Mouse (Mus musculus) c-Kit-negative CD71-positive TER-119-positive erythroid progenitor cells, embryonic 14.5 days (primary cell): ENCODE results near the gene Scyl1.

Source experiments
- DNase-seq: peaks from one replicate; pipeline ENCODE4 v3.0.0-alpha.2; 2013; ENCODE audit warnings: low read depth, low spot score

The Scyl1 gene

GRCm38 (mm10) chr19:5743576-5743975, 27.6 kb downstream of the Scyl1 start:
- no peak for DNase-seq

DNA sequence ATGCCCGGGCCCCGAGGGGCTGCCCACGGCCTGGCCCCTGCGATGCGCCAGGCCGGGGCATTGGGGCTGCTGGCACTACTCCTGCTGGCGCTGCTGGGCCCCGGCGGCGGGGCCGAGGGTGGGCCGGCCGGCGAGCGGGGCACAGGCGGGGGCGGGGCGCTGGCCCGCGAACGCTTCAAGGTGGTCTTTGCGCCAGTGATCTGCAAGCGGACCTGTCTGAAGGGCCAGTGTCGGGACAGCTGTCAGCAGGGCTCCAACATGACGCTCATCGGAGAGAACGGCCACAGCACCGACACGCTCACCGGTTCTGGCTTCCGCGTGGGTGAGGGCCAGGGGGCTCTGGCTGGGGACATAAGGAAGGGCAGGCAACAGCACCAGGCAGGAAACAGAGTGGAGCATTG, 29.0 kb downstream of the Scyl1 start:
- DNase-seq, result no peak

DNA sequence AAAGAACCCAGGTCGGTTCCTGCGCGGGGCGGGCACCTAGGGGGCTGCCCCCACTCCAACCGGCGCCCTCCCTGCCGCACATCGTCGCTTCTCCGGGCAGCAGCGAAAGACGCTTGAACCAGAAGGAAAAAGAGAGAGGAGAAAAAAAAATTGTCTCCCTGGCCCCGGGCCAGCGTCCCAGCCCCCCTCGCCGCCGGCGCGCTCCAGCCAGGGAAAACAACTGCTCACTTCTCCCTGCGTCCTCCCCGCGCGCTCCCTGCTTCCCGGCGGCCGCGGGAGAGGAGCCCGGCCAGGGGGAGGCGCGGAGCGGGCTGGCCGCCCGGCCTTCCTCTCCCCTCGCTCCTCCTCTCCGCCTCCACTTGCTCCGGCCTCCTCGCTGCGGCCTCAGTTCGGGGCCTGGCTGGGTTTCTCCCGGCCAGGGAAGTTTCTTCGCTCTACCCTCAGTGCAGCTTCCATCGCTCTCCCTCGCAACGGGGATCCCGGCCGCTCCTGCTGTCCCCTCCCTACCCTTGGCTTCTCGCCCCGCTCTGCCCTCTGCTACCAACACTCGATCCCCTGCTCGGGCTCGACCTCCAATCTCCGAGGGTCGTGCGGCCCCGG, 29.5 kb downstream of the Scyl1 start:
- no peak for DNase-seq

DNA sequence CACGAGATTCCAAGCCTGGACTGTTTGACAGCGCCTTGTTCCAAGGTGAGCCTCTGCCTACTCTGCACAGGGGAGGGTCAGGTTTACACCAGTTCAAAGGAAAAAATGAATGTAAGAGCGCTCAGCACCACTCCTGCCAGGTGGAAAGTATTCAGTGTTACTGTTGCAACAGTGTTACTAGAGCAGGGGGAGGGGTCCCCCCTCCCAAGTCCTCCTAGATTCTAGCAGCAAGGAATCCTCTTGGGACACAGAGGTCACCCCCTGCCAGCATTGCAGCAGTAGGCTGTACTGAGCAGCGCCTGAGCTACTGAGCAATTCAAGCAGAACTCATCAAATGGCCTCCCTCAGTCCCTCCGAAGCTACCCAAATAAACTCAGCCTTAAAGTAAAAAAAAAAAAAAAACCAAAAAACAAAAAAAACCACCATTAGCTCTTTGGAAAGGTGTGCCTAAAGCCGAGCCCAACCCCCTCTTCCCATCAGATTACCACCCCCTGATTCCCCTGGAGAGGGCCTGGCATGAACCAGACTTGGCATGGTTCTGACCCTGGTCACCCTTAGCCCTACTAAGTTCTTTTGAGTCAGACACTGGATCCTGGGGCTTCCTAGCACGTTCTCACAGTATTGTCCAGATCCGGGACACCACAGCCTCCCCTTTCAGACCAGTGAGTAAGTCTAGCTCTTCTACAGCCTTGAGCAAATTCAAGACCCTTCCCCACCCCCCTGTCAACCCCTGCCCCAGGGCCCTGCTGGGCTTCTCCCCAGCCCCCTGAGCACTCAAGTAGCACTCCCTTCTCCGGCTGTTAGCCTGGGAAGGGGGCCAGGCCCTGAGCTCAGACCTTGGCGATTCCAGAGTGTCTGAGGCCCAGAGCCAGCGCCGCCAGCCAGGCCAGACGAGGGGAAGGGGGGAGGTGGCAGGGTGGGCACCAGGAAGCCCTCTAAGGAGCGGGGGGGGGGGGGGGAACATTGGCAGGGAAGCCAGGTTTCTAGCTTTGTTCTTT, 30.6 kb downstream of the Scyl1 start, which contains the start of gene Ltbp3:
Gene Ltbp3, plus strand, starts transcription at position 585 of the 998 bp plus-strand sequence.
- no peak for DNase-seq

DNA sequence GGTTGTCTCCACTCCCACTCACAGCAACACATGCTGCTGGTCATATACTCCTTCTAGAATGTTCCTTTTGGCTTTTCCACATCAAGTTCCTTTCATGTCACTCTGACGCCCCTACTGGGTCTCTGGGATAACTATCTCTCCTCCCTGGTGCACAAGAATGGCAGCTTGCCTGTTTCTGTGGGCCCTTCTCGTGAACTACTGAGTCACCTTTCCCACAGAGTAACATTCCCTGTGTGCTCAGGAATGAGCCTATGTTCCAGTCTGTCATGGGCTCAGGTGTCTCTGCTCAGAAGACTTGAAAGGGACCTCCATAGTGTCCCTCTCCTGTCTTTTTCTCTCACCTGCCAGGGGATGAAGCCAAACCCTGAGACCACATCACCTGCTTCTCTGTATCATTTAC, 31.8 kb downstream of the Scyl1 start:
- no peak for DNase-seq

- no peak for DNase-seq
These were observed 36.9 kb downstream of the Scyl1 start for GRCm38 (mm10) chr19:5734325-5734724.

GRCm38 (mm10) chr19:5731264-5731978, 39.8 kb downstream of the Scyl1 start:
- peak; percentile 58 for DNase-seq

GRCm38 (mm10) chr19:5730314-5731186, 40.7 kb downstream of the Scyl1 start:
- DNase-seq, result no peak

- DNase-seq, result peak; percentile 82
These were observed 41.8 kb downstream of the Scyl1 start, which contains the start of gene Fam89b for GRCm38 (mm10) chr19:5729444-5729815. Gene Fam89b, minus strand, starts transcription at chr19:5729653.

DNA sequence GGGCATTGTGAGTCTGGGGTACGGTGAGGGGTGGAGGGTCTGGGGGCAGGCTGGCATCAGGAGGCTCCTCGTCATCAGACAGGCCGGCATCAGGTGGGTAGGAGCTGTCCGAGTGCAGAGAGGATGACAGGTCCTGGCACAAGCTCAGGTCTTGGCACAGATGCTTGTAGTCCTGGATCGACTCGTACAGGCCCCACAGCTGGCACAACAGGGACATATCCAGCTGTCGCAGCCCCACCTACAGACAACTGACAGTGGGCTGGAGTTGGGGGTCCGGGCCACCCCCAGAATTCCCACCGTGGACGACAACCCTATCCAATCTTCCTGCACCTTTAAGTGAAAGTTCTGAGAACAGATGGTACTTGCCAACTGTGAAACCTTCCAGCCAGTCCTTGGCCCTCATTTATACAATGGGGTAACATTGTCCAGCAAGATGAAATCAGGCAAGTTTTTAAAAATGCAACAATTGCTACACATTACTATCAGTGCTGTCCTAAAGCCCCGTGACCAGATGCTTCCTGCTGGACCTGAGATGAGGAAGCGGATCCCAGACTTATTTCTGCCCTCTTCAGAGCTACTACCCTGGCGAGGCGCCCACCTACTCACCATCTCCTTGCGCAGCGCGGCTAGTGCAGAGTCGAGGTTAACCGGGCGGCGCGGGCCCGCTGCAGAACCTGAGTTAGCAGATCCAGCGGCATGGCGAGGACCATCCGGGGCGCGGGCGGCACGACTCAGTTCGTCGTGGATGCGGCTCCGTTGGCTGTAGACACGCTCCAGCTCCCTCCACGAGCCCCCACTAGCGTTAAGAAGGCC, 42.4 kb downstream of the Scyl1 start:
- no peak for DNase-seq

GRCm38 (mm10) chr19:5727701-5728100, 43.5 kb downstream of the Scyl1 start:
- peak; percentile 83 for DNase-seq

DNA sequence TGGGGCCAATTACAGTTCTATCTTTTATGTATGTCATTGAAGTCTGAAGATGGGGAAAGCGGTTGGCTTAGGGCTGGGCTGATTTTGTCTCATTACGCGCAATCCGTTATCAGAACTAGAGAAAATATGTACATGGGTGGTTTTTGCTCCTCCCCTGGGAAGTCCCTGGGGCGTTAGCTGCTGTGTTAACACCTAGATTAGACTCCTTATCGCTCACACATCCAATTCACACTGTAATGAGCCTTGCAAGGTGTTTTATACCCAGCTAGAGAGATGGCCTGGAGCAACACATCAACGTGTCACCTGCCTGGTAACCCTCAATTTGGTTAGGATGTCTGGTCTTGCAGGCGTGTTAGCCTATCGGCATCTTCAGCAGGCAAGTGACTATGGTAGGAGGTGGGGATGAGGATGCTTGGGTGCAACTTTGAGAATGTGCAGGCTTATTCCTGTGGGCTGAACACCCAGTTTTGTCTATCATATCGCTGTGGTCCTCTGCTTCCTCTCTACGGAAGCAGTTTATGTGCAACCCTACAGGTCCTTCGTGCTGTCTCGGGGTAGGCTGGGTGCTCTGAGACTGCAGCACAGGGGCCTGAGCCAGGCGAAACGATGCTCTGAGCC, 44.1 kb downstream of the Scyl1 start:
- DNase-seq, result peak; percentile 83

- DNase-seq, result peak; percentile 71
These were observed 45.3 kb downstream of the Scyl1 start, which contains the start of gene Ehbp1l1 for GRCm38 (mm10) chr19:5725767-5726515. Gene Ehbp1l1, minus strand, starts transcription at chr19:5726317.

- DNase-seq, result no peak
These were observed 46.1 kb downstream of the Scyl1 start for GRCm38 (mm10) chr19:5725029-5725707.

DNA sequence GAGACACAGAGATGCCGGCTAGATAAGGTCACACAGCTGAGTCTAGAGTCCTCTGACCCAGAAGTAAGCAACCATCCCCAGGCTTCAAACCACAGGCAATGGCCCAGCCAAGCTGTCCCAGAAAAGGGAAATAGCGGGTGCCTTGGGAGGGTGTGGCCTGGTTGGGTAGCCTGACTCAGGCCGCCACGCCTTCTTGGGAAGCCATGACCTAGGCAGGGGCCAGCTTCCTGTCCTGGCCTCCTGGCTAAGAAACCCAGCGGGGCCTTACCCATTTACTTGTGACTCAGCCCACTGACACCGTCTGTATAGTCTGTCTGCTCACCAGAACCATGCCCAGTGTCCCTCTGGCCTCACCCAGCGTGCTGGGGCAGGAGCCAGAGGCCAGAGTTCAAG, 46.7 kb downstream of the Scyl1 start:
- peak; percentile 83 for DNase-seq

DNA sequence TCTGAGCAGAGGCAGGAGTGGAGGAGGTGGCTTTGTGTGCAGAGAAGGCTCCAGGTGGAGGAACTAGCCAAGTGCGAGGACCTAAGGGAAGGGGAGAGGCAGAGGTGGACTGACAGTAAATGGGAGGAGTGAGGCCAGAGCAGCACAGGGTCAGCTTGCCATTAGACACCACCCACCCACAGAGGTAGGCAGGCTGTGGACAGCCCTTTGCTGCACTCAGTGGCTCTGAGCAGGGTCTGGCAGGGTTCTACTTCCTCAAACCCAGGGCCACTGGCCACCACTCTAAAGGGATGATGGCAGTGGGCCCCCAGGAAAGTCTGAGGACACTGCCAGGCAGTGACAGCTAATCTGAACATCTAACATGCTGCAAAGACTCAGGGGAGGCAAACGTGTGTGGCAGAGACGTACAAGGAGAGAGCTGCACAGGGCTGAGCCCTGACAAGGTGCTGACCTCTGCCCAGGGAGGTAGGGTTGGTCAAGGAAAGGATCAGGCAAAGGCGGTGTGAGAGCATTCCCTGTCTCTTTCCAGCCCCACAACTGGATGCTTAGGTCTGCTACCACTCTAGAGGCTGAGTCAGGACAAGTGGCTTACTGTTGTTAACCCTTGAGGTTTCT, 47.2 kb downstream of the Scyl1 start:
- DNase-seq, result no peak

- DNase-seq, result peak; percentile 75
These were observed 48.3 kb downstream of the Scyl1 start for GRCm38 (mm10) chr19:5722848-5723425.

- no peak for DNase-seq
These were observed 50.0 kb downstream of the Scyl1 start for GRCm38 (mm10) chr19:5721233-5721632.
